Mouse (Mus musculus) G1E (cell line): Measurements from ENCODE around the gene Pecr. TPM values are rescaled to one million over a fixed set of nuclear protein-coding genes. Genes with fewer than 3 reads are reported as not detected.

ENCODE experiments used
- ATAC-seq: 2 replicates; pipeline ENCODE4 v1.8.0; 2016; ENCODE audit warnings: mild to moderate bottlenecking; ENCODE audit not compliant: insufficient number of reproducible peaks, poor library complexity, low FRiP score, severe bottlenecking; ENCODE audit errors: extremely low read depth
- DNase-seq: peaks from one replicate; pipeline ENCODE4 v3.0.0; 2012; ENCODE audit warnings: low spot score
- H3K27me3 ChIP-seq: 2 replicates; pipeline ENCODE4 v1.6.1; 2012; ENCODE audit warnings: mild to moderate bottlenecking, low read length, inconsistent platforms; ENCODE audit not compliant: insufficient read depth
- H3K36me3 ChIP-seq: replicated peaks from 2 replicates; pipeline ENCODE3; 2012; ENCODE audit warnings: mild to moderate bottlenecking, inconsistent platforms
- H3K4me1 ChIP-seq: 2 replicates; pipeline ENCODE4 v1.6.1; 2012; ENCODE audit warnings: low read depth, low read length, inconsistent platforms, mixed read lengths; ENCODE audit not compliant: insufficient read depth
- H3K4me3 ChIP-seq: 2 replicates; pipeline ENCODE4 v1.5.1; 2012; ENCODE audit warnings: low read depth, mild to moderate bottlenecking, inconsistent platforms, low read length, moderate library complexity, mixed read lengths
- H3K9me3 ChIP-seq: replicated peaks from 2 replicates; pipeline ENCODE4 v1.6.1; 2012; ENCODE audit warnings: inconsistent platforms
- CTCF ChIP-seq: IDR thresholded peaks from 2 replicates; pipeline ENCODE4 v1.5.1; 2012; ENCODE audit warnings: low read depth, low read length, inconsistent platforms, mixed read lengths
- GATA1 ChIP-seq: IDR thresholded peaks from 2 replicates; pipeline ENCODE4 v1.6.1; 2012; ENCODE audit warnings: borderline replicate concordance, low read length, inconsistent platforms, mixed read lengths
- GATA2 ChIP-seq: IDR thresholded peaks from 2 replicates; pipeline ENCODE4 v1.6.1; 2012; ENCODE audit warnings: low read depth, low read length, inconsistent platforms, borderline replicate concordance
- POLR2AphosphoS5 ChIP-seq: IDR thresholded peaks from 2 replicates; pipeline ENCODE4 v1.6.1; 2012; ENCODE audit warnings: low read depth, low read length, inconsistent platforms; ENCODE audit not compliant: insufficient replicate concordance
- TAL1 ChIP-seq: conservative IDR thresholded peaks from 2 replicates; pipeline ENCODE4 v1.6.1; 2012; ENCODE audit warnings: low read depth, low read length, inconsistent platforms, mixed read lengths
- polyA plus RNA-seq: library from polyadenylated mRNA; stranded (reverse); fragments of >175 nt; gene quantifications from 2 replicates; pipeline ENCODE4 v1.2.3, GENCODE M21; 2012
- total RNA-seq, 2 experiments: library from RNA; stranded (forward) in 1 of 2; stranded (reverse) in 1 of 2; fragments of 200-1000 nt in 1 of 2; fragments of >200 nt in 1 of 2; fragmentation: Nextera tagmentation in 1 of 2; gene quantifications; 2 replicates each; pipeline ENCODE4 v1.2.3; 2014 to 2017

Gene Pecr
- total and polyA plus RNA-seq, 3 experiments: 4.7 to 15.6 (median 13.1) TPM

DNA sequence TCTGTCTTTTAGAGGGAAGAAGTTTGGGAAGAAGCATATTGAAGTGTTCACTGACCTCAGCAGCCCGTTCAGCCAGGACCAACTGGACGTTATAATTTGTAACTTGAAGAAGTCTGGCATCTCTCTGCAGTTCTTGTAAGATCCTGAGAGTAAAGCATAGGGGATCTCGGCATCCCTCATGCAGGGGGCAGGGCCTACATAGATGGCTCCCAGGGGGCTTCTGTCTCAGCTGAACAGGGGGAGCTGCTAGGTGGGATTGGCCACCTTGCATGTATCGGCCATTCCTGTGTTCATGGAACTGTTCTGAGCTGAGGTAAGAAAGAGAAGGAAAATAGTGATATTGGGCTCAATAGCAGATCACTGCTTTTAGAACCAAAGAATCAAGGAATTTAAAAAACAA is 31.3 kb upstream of the Pecr start:
- Histone ChIP-seq H3K36me3 (peaks cover 93% of the 10 kb centered on the region), H3K27me3 (no peaks in the 10 kb centered on the region), H3K9me3 (no peaks in the 10 kb centered on the region), H3K4me1 (peaks cover 5% of the 10 kb centered on the region; the same call in 1 of the 2 replicates), H3K4me3 (no peak overlapping the region)
- DNase-seq (no peak), ATAC-seq (no peak)
- no peak for TF ChIP-seq GATA2
- no peak for TF ChIP-seq GATA1
- TF ChIP-seq TAL1: no peak
- no peak for TF ChIP-seq CTCF
- TF ChIP-seq POLR2AphosphoS5: no peak

DNA sequence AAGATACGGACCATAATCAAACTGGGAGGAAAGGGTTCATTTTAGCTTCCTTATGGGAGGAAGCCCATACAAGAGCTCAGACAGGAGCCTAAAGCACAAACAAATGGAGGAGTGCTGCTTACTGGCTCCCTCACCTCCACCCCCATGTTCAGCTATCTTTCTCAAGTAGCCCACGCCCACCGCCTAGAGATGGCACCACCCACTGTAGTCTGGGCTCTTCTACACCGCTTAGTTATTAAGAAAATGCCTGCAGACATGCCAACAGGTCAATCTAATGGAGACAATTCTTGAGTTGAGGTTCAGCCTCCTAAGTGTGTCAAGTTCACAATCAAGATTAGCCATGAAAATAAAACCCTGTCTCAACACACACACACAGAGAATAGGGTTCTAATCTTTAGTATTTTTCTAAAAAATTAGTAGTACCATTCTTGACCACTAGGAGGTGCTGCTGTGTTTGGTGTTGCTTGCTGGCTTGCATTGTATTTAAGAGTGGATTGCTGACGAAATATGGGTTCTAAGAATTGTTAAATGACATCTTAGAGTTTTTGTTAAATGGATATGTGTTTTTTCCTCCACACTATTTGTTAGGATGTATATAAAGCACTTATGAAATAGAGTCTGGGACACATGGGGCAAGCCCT is 29.4 kb upstream of the Pecr start:
- peak; percentile 42 for DNase-seq
- Histone ChIP-seq H3K4me1 (peaks cover 16% of the 10 kb centered on the region), H3K36me3 (peaks cover 87% of the 10 kb centered on the region), H3K9me3 (no peaks in the 10 kb centered on the region), H3K27me3 (no peaks in the 10 kb centered on the region), H3K4me3 (no peak overlapping the region)
- no peak for ATAC-seq
- TF ChIP-seq CTCF (peak; percentile 47; the same call in 1 of the 2 replicates), POLR2AphosphoS5 (no peak)

DNA sequence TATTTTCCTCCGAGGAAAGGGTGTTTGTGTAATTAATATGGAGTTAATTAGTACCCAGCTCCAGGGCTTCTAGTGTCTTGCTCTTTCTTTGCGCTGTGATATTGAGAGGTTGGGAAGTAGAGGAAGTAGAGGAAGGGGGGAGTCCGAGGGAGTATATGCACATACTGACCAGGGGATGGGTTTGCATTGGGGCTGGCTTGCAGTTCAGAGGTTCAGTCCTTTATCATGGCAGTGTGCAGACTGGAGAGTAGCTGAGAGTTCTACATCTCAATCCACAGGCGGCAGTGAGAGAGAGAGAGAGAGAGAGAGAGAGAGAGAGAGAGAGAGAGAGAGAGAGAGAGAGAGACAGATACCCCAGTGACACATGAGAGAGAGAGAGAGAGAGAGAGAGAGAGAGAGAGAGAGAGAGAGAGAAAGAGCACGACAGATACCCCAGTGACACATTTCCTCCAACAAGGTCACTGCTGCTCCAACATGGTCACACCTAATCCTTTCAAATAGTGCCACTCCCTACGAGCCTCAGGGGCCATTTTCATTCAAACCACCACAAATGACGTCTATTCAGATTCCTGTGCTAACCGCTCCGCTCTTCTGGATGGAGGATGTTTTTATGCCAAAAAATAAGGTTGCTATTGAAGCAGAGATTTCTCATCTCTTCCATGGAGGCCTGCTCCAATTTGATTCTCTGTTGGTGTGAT is 28.7 kb upstream of the Pecr start:
- peaks cover 22% of the 10 kb centered on the region for H3K4me1 ChIP-seq
- DNase-seq (no peak), ATAC-seq (no peak)
- TF ChIP-seq GATA1 (no peak), GATA2 (no peak), TAL1 (no peak), CTCF (no peak), POLR2AphosphoS5 (no peak)
- no peaks in the 10 kb centered on the region for H3K27me3 ChIP-seq
- H3K36me3 ChIP-seq: peaks cover 80% of the 10 kb centered on the region
- no peaks in the 10 kb centered on the region for H3K9me3 ChIP-seq
- no peak overlapping the region for H3K4me3 ChIP-seq

DNA sequence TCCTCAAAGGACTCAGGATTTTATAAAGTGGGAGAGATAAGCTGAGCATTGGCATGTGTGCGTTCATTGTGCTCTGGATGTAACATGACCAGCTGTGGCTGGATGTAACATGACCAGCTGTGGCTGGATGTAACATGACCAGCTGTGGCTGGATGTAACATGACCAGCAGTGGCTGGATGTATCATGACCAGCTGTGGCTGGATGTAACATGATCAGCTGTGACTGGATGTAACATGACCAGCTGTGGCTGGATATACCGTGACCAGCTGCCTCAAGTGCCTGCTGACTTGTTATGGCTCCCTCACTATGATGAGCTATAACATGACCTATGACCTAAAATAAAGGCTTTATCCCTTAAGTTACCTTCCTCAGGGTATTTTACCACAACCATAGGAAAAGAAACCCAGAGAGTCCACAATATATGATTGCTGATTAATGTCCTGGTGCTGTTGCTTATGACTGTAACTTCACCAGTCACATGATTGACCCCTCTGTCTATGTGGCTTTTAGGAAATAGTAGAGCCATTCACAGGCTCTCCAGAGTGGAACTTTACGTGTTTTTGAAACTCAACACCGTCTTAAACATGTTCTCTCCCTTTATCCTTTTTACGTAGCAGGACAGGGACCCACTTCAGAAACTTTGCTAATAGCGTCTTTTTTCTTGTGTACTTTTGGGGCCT is 25.8 kb upstream of the Pecr start:
- DNase-seq: no peak
- ATAC-seq: no peak
- TF ChIP-seq GATA2 (no peak), TAL1 (no peak), POLR2AphosphoS5 (no peak), GATA1 (no peak), CTCF (no peak)

DNA sequence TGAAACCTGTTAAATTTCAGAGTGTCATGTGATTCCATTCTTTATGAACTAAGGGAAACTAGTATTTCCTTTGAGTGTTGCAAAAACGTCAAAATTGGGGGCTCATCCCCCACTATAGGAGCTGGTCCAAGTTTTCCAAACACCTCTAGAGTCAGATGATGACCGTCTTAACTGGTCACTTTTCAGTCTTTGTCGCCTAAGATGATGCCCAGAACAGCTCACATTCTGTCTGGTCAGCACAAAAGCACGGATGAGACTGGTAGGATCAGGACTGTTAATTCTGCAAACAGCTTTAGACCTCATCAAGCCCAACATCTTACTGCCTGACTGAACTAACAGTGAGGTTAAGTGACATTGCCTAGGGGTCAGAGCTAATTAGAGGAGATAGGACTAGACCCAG is 24.8 kb upstream of the Pecr start:
- no peak for DNase-seq
- no peaks in the 10 kb centered on the region for H3K9me3 ChIP-seq
- peaks cover 31% of the 10 kb centered on the region for H3K4me1 ChIP-seq
- peaks cover 43% of the 10 kb centered on the region for H3K36me3 ChIP-seq
- TF ChIP-seq CTCF (no peak), GATA2 (no peak), POLR2AphosphoS5 (no peak), TAL1 (no peak), GATA1 (no peak)
- H3K4me3 ChIP-seq: no peak overlapping the region
- no peaks in the 10 kb centered on the region for H3K27me3 ChIP-seq
- ATAC-seq: no peak

More for the DNA sequence above, 25.8 kb upstream of the Pecr start:
- H3K27me3 ChIP-seq: no peaks in the 10 kb centered on the region
- peaks cover 31% of the 10 kb centered on the region for H3K4me1 ChIP-seq
- H3K9me3 ChIP-seq: no peaks in the 10 kb centered on the region
- peaks cover 53% of the 10 kb centered on the region for H3K36me3 ChIP-seq
- H3K4me3 ChIP-seq: no peak overlapping the region

DNA sequence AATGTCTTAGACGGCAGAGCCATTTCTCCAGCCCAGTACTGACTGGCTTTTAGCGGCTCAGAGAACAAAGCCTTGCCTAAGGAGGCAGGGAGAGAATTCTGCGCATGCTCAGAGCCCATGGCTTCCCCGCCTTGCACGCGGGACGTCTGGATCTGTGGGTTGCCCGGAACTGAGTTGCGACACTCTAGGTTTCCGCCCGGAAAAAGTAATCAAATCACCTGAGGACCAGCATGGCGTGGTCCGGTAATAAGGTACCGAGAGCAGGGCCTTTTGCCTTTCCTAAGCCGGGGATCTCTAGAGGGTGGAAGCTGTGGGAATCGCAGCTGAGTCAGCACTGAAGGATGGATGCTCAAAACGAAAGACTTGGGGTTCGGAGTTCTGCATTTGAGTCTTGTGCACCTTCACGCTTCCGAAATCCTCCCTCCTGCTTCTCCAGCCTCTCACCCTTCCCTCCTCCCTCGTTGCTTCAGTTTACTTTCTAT is 23.2 kb upstream of the Pecr start, which contains the start of gene Xrcc5:
Gene Xrcc5 (plus strand): TSS at position 105 of the 482 bp plus-strand sequence.
- ATAC-seq: peak; percentile 95

More for the DNA sequence above, 23.2 kb upstream of the Pecr start, which contains the start of gene Xrcc5:
- no peaks in the 10 kb centered on the region for H3K27me3 ChIP-seq
- TF ChIP-seq CTCF (no peak), POLR2AphosphoS5 (no peak), TAL1 (no peak), GATA1 (no peak), GATA2 (no peak)
- DNase-seq: peak; percentile 86
- no peaks in the 10 kb centered on the region for H3K9me3 ChIP-seq
- peaks cover 27% of the 10 kb centered on the region for H3K4me1 ChIP-seq
- H3K4me3 ChIP-seq: peak within 1 kb of the TSS; percentile 76
- H3K36me3 ChIP-seq: peaks cover 30% of the 10 kb centered on the region
